Mouse (Mus musculus) limb, embryonic 15.5 days (tissue): Measurements from ENCODE around the gene Hist2h2bb. TPM values are rescaled to one million over a fixed set of nuclear protein-coding genes. Genes with fewer than 3 reads are reported as not detected.

Source experiments
- ATAC-seq: fragments of 200-750 bp; cut with Nextera tagmentation; 2 replicates; pipeline ENCODE4 v1.8.0; 2017; ENCODE audit warnings: low read depth, moderate TSS enrichment; ENCODE audit not compliant: insufficient number of reproducible peaks, low FRiP score, low TSS enrichment
- H3K27ac ChIP-seq: fragments of 300-500 bp; sonication (generic); 2 replicates; pipeline ENCODE4 v1.5.1; 2015; ENCODE audit warnings: moderate library complexity, mild to moderate bottlenecking, inconsistent platforms
- H3K27me3 ChIP-seq: fragments of 300-500 bp; sonication (generic); 2 replicates; pipeline ENCODE4 v1.6.1; 2015; ENCODE audit warnings: inconsistent platforms
- H3K36me3 ChIP-seq: fragments of 300-500 bp; sonication (generic); 2 replicates; pipeline ENCODE4 v1.6.1; 2015; ENCODE audit warnings: inconsistent platforms
- H3K4me1 ChIP-seq: fragments of 300-500 bp; sonication (generic); 2 replicates; pipeline ENCODE4 v1.6.1; 2015; ENCODE audit warnings: inconsistent platforms
- H3K4me2 ChIP-seq: fragments of 300-500 bp; sonication (generic); 2 replicates; pipeline ENCODE4 v1.6.1; 2015; ENCODE audit warnings: mild to moderate bottlenecking, inconsistent platforms
- H3K4me3 ChIP-seq: fragments of 300-500 bp; sonication (generic); 2 replicates; pipeline ENCODE4 v1.5.1; 2015; ENCODE audit warnings: mild to moderate bottlenecking, inconsistent platforms
- H3K9ac ChIP-seq: fragments of 300-500 bp; sonication (generic); 2 replicates; pipeline ENCODE4 v1.6.1; 2015; ENCODE audit warnings: inconsistent platforms
- H3K9me3 ChIP-seq: fragments of 300-500 bp; sonication (generic); 2 replicates; pipeline ENCODE4 v1.6.1; 2016; ENCODE audit warnings: inconsistent platforms
- WGBS: fragments of 180-500 bp; shearing (Covaris S2); methylation state at CpG from one replicate; pipeline ENCODE4 v1.1.7; 2015; 5-methylcytosine and 5-hydroxymethylcytosine counted together
- polyA plus RNA-seq: library from polyadenylated mRNA; unstranded; fragments of >200 nt; fragmentation: Nextera tagmentation; extraction: Ambion mirVana; gene quantifications from 2 replicates; pipeline ENCODE4 v1.2.1, GENCODE M21; 2015

Hist2h2bb gene
- polyA plus RNA-seq, 1 experiment from 2014 or later, result 10.7 TPM

GRCm38 (mm10) chr3:96257190-96257589, 12.4 kb upstream of the Hist2h2bb start:
- 0 out of 2 replicates have a peak overlapping the region, but pooled peaks have one; percentile 3 for H3K27ac ChIP-seq
- WGBS, result 48% methylated on average over 3 of the region's 3 CpGs

DNA sequence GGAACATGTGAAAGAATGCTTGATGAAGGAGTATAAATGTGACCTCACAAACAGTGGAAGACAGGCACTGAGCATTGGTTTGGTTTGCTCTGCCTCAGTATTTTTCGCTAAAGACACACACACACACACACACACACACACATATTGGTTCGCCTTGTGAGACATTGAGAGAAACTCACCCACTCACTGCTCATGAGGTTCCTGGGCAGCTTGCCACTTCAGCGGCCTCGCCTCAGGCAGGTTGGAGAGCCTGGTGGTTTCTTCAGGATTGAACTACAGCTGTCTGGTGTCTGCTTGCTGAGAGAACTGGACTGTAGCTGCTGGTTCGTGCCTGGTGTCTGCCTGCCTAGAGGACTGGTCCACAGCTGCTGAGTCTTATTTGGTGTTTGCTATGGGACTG, 9.3 kb upstream of the Hist2h2bb start:
- Histone ChIP-seq H3K4me2 (no peak overlapping the region), H3K4me1 (peaks cover 25% of the 10 kb centered on the region), H3K27me3 (no peaks in the 10 kb centered on the region), H3K4me3 (no peak overlapping the region), H3K27ac (no peak overlapping the region), H3K9ac (no peak overlapping the region), H3K36me3 (no peaks in the 10 kb centered on the region), H3K9me3 (no peaks in the 10 kb centered on the region)
- ATAC-seq, result no peak
- 86% methylated on average over 5 of the region's 5 CpGs for WGBS

More at GRCm38 (mm10) chr3:96257190-96257589, 12.4 kb upstream of the Hist2h2bb start:
- Histone ChIP-seq H3K4me2 (no peak overlapping the region), H3K27me3 (no peaks in the 10 kb centered on the region), H3K9me3 (no peaks in the 10 kb centered on the region), H3K4me3 (no peak overlapping the region), H3K36me3 (no peaks in the 10 kb centered on the region), H3K9ac (no peak overlapping the region), H3K4me1 (peaks cover 11% of the 10 kb centered on the region)
- ATAC-seq, result no peak

DNA sequence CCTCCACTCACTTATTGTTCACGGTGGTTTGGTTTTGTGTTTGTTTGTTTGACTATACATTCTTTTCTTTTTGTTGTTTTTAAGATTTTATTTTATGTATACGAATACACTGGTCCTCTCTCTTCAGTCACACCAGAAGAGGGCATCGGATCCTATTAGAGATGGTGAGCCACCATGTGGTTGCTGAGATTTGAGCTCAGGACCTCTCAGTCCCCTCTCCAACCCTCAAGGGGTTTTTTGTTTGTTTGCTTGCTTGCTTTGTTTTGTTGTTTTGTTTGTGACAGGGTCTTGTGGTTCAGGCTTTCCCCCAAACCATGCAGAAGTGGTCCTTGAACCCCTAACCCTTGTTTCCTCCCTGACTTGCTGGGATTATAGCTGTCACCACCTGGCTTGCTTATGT, 7.9 kb upstream of the Hist2h2bb start:
- Histone ChIP-seq H3K4me1 (peaks cover 23% of the 10 kb centered on the region), H3K9me3 (no peaks in the 10 kb centered on the region), H3K4me2 (peak overlapping the region; percentile 69), H3K27me3 (no peaks in the 10 kb centered on the region), H3K36me3 (no peaks in the 10 kb centered on the region), H3K27ac (peak overlapping the region; percentile 98), H3K9ac (0 out of 2 replicates have a peak overlapping the region, but pooled peaks have one; percentile 73), H3K4me3 (peak overlapping the region; percentile 59)
- no peak for ATAC-seq
- WGBS, result 53% methylated on average over 3 of the region's 3 CpGs

DNA sequence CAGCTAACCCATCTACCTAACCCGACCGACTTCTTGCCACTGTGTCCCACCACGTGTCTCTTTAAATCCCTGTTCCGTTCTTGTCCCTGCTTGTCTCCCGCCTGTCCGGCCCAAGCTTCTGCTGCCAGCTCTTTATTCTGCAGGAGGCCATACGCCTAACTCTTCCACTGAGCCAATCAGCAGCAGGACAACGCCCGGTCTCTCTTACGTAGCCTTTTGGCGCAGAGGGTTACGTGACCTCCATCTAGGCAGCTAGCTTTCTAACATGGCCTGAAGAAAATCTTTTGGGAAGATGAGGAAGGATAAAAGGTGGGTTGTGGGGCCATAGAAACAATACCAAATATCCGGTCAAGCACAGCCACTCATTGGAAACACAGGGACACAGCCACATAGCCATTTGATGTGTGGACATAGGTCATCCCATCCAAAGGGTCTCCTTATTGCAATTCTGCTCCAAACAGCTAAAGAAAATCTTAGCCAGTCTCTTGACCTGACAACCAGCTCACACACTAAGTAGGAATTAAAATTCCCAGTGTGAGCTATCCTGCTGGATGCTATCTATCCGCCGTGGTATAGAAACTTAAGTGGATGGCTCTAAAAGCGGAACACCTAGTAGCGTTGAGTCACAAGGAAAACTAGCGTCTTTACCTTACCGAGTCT, 7.2 kb upstream of the Hist2h2bb start:
- ATAC-seq, result peak; percentile 81
- Histone ChIP-seq H3K36me3 (no peaks in the 10 kb centered on the region), H3K9me3 (no peaks in the 10 kb centered on the region), H3K27ac (peak overlapping the region; percentile 98), H3K27me3 (no peaks in the 10 kb centered on the region), H3K9ac (peak overlapping the region; percentile 73), H3K4me2 (peak overlapping the region; percentile 69), H3K4me3 (peak overlapping the region; percentile 59), H3K4me1 (peaks cover 22% of the 10 kb centered on the region)
- under 1% methylated on average over 19 of the region's 19 CpGs for WGBS

GRCm38 (mm10) chr3:96262979-96263550, 6.5 kb upstream of the Hist2h2bb start, which contains the start of gene Hist2h4:
Hist2h4 (minus strand) TSS chr3:96263311.
- under 1% methylated on average over 40 of the region's 40 CpGs for WGBS
- Histone ChIP-seq H3K4me2 (peak within 1 kb of the TSS; percentile 69), H3K9ac (peak within 1 kb of the TSS; percentile 73), H3K4me1 (peaks cover 25% of the 10 kb centered on the region), H3K27me3 (no peaks in the 10 kb centered on the region), H3K4me3 (peak within 1 kb of the TSS; percentile 59), H3K9me3 (no peaks in the 10 kb centered on the region), H3K36me3 (no peaks in the 10 kb centered on the region), H3K27ac (peak within 1 kb of the TSS; percentile 98)
- ATAC-seq, result peak; percentile 88

DNA sequence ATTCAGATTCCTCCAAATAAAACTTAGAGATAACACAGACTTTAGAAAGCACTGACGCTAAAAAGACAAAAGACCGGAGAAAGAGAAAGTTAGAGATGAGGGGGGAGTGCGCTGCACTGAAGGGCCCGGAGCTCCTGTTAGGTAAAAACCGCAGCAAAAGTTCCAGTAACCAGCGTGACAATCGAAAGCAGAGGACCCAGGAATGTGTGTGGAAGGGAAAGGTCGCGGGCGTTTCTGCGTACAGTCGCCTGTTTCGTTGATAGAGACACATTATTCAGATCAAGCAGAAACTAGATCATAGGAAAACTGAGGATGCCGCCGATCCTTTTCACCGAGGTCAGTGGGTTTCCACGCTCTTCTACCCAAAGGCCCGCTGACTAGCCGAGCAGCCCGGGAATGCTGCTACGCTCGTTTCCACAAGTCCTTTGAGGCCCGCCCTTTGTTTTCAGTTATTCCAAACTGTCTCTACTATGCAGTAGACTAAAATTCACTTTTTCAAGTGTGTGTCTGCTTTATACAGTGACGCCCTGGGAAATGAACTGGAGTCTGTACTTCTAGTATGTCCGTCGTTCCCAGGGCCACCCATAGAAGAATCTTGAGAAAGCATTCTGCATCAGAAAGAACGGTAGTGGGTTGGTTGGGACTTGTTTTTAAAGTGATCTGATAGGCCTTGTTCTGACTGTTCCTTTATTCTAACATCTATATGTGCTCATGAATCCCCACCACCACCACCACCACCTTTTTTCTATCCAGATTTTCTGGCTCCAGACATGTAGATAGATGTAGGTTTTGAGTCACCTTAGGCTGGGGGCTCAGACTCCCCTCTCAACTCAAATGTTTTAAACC, 5.8 kb upstream of the Hist2h2bb start:
- H3K4me1 ChIP-seq, result peaks cover 27% of the 10 kb centered on the region
- peak overlapping the region; percentile 59 for H3K4me3 ChIP-seq
- H3K4me2 ChIP-seq, result peak overlapping the region; percentile 52
- H3K9me3 ChIP-seq, result no peaks in the 10 kb centered on the region
- H3K27me3 ChIP-seq, result no peaks in the 10 kb centered on the region
- WGBS, result 6% methylated on average over 27 of the region's 27 CpGs
- peak overlapping the region; percentile 98 for H3K27ac ChIP-seq
- peak overlapping the region; percentile 40 for H3K9ac ChIP-seq
- ATAC-seq, result no peak
- H3K36me3 ChIP-seq, result no peaks in the 10 kb centered on the region

GRCm38 (mm10) chr3:96264404-96264949, 5.1 kb upstream of the Hist2h2bb start:
- no peaks in the 10 kb centered on the region for H3K9me3 ChIP-seq
- no peaks in the 10 kb centered on the region for H3K36me3 ChIP-seq
- WGBS, result 71% methylated on average over 7 of the region's 7 CpGs
- peak overlapping the region; percentile 59 for H3K4me3 ChIP-seq
- peak overlapping the region; percentile 98 for H3K27ac ChIP-seq
- H3K9ac ChIP-seq, result peak overlapping the region; percentile 40; the same call in 1 of the 2 replicates
- H3K4me1 ChIP-seq, result peaks cover 27% of the 10 kb centered on the region
- no peaks in the 10 kb centered on the region for H3K27me3 ChIP-seq
- ATAC-seq, result no peak
- H3K4me2 ChIP-seq, result peak overlapping the region; percentile 52

- no peaks in the 10 kb centered on the region for H3K36me3 ChIP-seq
- H3K4me3 ChIP-seq, result no peak overlapping the region
- 92% methylated on average over 8 of the region's 8 CpGs for WGBS
- H3K9me3 ChIP-seq, result no peaks in the 10 kb centered on the region
- H3K4me2 ChIP-seq, result no peak overlapping the region
- H3K27me3 ChIP-seq, result no peaks in the 10 kb centered on the region
- no peak for ATAC-seq
- no peak overlapping the region for H3K27ac ChIP-seq
- H3K4me1 ChIP-seq, result peaks cover 31% of the 10 kb centered on the region
- H3K9ac ChIP-seq, result no peak overlapping the region
Measured at GRCm38 (mm10) chr3:96266132-96266710, 3.3 kb upstream of the Hist2h2bb start.

- Histone ChIP-seq H3K27me3 (no peaks in the 10 kb centered on the region), H3K4me1 (peaks cover 21% of the 10 kb centered on the region), H3K9ac (no peak overlapping the region), H3K4me2 (peak overlapping the region; percentile 47; the same call in 1 of the 2 replicates), H3K36me3 (no peaks in the 10 kb centered on the region), H3K4me3 (no peak overlapping the region), H3K9me3 (no peaks in the 10 kb centered on the region), H3K27ac (peak overlapping the region; percentile 92)
- no peak for ATAC-seq
- 83% methylated on average over 4 of the region's 4 CpGs for WGBS
Measured at GRCm38 (mm10) chr3:96267541-96267940, 2.0 kb upstream of the Hist2h2bb start.

DNA sequence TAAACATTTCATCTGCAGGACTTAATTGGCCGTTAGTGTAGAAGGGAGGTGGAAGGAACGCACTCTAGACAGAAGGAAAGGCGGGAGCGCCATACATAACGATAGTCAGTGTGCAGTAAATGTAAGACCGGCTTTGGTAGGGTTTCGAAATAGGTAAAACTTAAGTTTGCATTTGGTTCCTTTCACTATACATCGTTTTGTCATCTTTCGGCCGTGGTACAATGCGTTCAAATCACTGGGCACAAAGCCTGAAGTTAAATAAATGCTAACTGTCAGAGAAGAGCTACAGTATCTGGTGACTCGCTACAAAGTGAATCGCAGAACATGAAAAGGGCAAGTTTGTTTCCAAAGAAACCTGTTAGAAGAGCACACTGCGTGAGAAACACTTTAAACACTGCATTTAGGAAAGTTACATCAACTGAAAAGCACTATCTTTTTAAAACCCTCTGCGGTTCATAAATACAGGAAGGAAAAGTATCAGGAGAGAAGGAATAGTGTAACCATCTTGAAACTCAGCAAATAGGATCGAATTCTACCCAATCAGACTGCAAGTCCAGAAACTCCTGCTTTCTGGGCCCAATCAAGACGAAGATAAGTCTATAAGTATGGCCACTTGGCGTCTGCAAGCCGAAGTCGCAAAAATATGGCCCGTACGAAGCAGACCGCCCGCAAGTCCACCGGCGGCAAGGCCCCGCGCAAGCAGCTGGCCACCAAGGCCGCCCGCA, 1.3 kb upstream of the Hist2h2bb start, which contains the start of gene Hist2h3b:
Hist2h3b (plus strand) TSS at position 604 of the 725 bp plus-strand sequence.
- no peaks in the 10 kb centered on the region for H3K9me3 ChIP-seq
- peak; percentile 69 for ATAC-seq
- no peaks in the 10 kb centered on the region for H3K36me3 ChIP-seq
- peak within 1 kb of the TSS; percentile 96 for H3K27ac ChIP-seq
- H3K4me2 ChIP-seq, result peak within 1 kb of the TSS; percentile 80
- no peaks in the 10 kb centered on the region for H3K27me3 ChIP-seq
- peaks cover 20% of the 10 kb centered on the region for H3K4me1 ChIP-seq
- peak within 1 kb of the TSS; percentile 52 for H3K4me3 ChIP-seq
- WGBS, result 19% methylated on average over 30 of the region's 30 CpGs
- H3K9ac ChIP-seq, result 0 out of 2 replicates have a peak within 1 kb of the TSS, but pooled peaks have one; percentile 20
